Mouse (Mus musculus) G1E-ER4 (cell line): Measurements from ENCODE around the gene Amn1. TPM values are rescaled to one million over a fixed set of nuclear protein-coding genes. Genes with fewer than 3 reads are reported as not detected.
"Not testable (repeated sequence)": the region's sequence is repeated elsewhere in the genome, so short reads cannot be mapped to it uniquely, and the experiment has no call there.

Experiments used
- GATA1 ChIP-seq: IDR thresholded peaks from one replicate; pipeline ENCODE4 v1.8.0; 2012; ENCODE audit warnings: low read length, inconsistent platforms
- polyA plus RNA-seq: library from polyadenylated mRNA; stranded (reverse); fragments of >175 nt; gene quantifications from 2 replicates; pipeline ENCODE4 v1.2.3, GENCODE M21; 2012

The Amn1 gene
- polyA plus RNA-seq, 1 experiment: 3.8 TPM

DNA sequence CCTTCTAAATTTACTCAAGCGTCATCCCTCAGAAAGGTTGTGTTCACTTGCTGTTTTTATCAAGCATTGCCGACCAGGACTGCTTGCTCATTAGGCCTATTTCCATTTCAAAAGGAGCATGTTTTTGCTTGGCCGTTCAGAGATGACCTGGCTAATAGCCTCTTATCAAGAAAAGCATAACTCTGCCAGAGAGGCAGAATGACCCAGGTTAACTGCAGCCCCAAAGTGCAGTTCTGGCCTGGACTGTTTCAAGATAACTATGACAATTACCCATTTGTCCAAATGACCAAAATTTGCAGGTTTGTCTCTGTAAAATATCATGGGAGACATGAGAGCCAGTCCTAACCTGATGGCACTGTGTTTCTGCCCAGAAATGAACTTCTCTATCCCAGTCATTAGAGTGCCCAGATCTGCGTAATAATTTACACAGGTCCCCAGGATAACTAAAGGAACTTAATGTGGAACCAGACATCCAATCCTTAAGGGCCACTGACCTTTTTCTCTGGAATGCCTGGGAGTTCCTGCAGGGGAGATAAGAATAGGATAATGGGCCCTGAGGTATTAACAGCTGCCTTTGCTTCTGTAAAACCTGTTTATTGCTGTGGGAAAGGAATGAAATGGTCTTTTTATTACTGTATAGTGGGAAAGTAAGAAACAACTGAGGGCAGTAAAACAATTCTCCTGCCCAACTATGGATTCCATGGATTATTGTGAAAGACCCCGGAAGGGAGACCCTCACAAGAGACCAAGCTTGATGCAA, 53.9 kb downstream of the Amn1 start:
- TF ChIP-seq GATA1: no peak

DNA sequence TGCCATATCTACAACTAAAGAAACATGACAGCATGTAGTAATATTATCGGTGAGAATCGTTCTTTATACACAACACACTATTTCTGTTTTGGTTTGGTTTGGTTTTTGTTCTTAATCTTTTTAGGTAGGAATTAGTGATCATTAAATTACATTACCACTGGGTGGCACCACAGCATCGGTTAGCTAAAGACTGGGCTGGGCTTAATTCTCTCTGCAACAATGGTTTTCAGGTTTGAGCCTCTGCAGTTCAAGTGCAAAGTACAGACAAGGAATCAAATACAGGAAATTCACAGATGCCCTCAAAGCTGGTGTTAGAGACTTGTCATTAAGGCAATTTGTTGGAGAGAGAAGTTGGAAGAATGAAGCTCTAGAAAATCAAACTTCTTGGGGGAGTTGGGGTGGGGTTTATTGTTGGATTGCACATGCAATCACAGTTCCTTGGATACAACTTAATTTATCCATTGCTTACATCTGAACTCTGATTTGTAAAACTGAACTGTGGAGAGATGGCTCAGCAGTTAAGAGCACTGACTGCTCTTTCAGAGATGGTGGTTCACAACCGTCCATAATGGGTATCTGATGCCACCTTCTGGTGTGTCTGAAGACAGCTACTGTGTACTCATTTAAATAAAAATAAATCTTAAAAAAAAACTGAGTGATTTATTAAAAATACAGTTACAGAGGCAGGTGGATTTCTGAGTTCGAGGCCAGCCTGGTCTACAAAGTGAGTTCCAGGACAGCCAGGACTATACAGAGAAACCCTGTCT, 56.0 kb downstream of the Amn1 start:
- no peak for TF ChIP-seq GATA1

- TF ChIP-seq GATA1: no peak
Measured at GRCm38 (mm10) chr6:149131111-149131510, 57.4 kb downstream of the Amn1 start.

DNA sequence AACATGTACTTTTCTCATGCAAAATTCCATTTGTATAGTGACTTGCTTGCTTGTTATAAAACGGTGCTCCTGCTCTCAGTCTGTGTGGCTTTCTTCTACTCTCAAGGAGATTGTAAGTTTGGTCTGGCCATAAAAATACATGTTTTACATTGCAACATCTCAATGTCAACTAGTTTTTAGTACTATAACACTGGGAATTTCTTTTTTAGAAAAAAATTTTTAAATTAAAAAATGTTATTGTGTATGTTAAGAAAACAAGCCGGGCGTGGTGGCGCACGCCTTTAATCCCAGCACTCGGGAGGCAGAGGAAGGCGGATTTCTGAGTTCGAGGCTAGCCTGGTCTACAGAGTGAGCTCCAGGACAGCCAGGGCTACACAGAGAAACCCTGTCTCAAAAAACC, 58.6 kb downstream of the Amn1 start, which contains the start of gene Gm10203:
Gm10203 (plus strand) TSS at position 301 of the 400 bp plus-strand sequence.
- not testable (repeated sequence) for TF ChIP-seq GATA1

- TF ChIP-seq GATA1: no peak
Measured at GRCm38 (mm10) chr6:149126675-149127074, 61.8 kb downstream of the Amn1 start.

GRCm38 (mm10) chr6:149123042-149123441, 65.5 kb downstream of the Amn1 start:
- no peak for TF ChIP-seq GATA1

DNA sequence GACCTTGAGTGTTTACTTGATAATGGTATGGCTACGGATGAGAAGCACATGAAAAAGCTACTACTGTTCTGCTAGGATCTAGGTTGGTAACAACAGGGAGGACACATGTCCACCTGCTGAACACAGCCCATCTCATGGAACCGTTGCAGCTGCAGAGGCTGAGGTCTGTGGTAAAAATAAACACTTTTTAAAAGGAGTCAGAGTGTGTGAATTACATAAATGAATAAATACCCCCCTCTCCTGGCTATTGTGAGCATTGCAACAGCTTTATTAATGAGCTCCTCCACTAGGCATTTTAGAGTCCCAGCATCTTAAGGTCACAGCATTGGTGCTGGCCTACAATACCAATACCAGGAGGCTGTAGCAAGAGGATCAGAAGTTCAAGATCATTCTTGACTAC, 68.7 kb downstream of the Amn1 start:
- no peak for TF ChIP-seq GATA1

- TF ChIP-seq GATA1: no peak
Measured at GRCm38 (mm10) chr6:149118935-149119334, 69.6 kb downstream of the Amn1 start.

DNA sequence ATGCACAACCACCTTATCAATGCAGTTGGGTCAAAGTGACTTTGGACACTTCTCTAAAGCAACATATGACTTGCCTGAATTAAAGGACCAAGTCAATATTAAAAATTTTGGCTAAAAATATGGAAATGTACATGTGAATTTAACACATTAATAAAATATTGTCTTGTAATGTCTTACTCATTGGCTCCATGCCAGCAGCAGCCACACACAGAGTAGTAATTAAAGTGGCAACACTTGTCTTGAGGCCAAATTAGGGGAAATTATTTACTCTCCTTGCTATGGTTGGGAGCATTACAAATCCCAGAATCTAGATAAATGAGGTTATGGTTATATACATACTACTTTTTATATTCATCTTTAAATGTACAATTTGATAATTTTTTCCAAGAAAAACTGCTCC, 71.5 kb downstream of the Amn1 start:
- no peak for TF ChIP-seq GATA1

DNA sequence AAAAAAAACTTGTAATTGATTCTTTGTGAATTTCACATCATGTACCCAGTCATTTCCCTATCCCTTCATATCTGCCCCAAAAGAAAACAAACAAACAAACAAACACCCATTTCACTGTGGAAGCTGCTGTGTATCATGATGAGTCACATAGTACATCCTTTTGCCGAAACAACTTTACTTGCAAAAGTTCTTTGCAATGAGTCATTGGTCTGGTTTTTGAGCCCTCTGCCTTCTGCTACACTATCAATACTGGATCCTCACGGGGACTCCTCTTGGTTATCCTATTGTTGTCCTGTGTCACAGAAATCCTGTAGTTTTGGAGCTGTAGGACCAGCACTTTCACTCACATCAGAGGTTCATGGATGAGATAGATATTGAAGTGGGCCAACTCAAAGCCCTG, 79.6 kb downstream of the Amn1 start:
- TF ChIP-seq GATA1: no peak

DNA sequence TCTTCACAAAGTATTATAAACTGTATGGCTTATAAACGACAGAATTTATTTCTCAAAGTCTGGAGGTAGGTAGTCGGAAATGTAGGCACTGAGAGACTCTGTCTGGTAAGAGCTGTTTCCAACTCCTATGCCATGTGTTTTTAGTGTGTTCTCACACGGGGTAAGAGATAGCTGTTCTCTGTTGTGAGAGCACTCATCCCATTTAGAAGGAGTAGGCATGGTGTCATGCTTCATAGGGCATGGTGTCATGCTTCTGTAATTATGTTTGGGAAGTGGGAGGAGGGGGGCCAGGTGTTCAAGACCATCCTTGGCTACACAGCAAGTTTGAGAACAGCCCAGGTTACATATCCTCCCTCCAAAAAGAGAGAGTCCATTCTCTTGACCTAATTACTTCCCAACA, 80.9 kb downstream of the Amn1 start:
- no peak for TF ChIP-seq GATA1

Other genes starting within 250 kb of the Amn1 start
- 12.1 and 22.5 TPM in 2 replicates for gene Sinhcaf, start 242.2 kb downstream of the Amn1 start, polyA plus RNA-seq
- gene Dennd5b, start 87.0 kb downstream of the Amn1 start, polyA plus RNA-seq: not detected in 2 replicates
- not detected in 2 replicates for gene Gm10203, start 58.5 kb downstream of the Amn1 start, polyA plus RNA-seq
- gene Etfbkmt, start 48.9 kb downstream of the Amn1 start, polyA plus RNA-seq: 0.57 and 0.66 TPM in 2 replicates
- gene Resf1, start 120.7 kb upstream of the Amn1 start, polyA plus RNA-seq: 27.9 and 44.4 TPM in 2 replicates
- 0.79 and 0.83 TPM in 2 replicates for gene Bicd1, start 220.2 kb upstream of the Amn1 start, polyA plus RNA-seq